Mouse (Mus musculus) heart, embryonic 12.5 days (tissue): ENCODE results near the gene Prr9. TPM values are rescaled to one million over a fixed set of nuclear protein-coding genes. Genes with fewer than 3 reads are reported as not detected.
A peak's percentile ranks its signal among the peaks of the same experiment; 100 is the strongest.

Experiments
- ATAC-seq: fragments of 200-750 bp; cut with Nextera tagmentation; 2 replicates; pipeline ENCODE4 v1.8.0; 2017; ENCODE audit warnings: moderate TSS enrichment, moderate library complexity; ENCODE audit not compliant: insufficient number of reproducible peaks, low FRiP score
- H3K27ac ChIP-seq: fragments of 300-500 bp; sonication (generic); 2 replicates; pipeline ENCODE4 v1.5.1; 2016; ENCODE audit warnings: mild to moderate bottlenecking, moderate library complexity; ENCODE audit not compliant: poor library complexity, severe bottlenecking
- H3K27me3 ChIP-seq: fragments of 300-500 bp; sonication (generic); replicated peaks from 2 replicates; pipeline ENCODE4 v1.6.1; 2016; ENCODE audit warnings: mild to moderate bottlenecking, moderate library complexity
- H3K36me3 ChIP-seq: fragments of 300-500 bp; sonication (generic); 2 replicates; pipeline ENCODE4 v1.6.1; 2016; ENCODE audit warnings: mild to moderate bottlenecking, moderate library complexity
- H3K4me1 ChIP-seq: fragments of 300-500 bp; sonication (generic); replicated peaks from 2 replicates; pipeline ENCODE4 v1.6.1; 2016; ENCODE audit warnings: mild to moderate bottlenecking
- H3K4me2 ChIP-seq: fragments of 300-500 bp; sonication (generic); 2 replicates; pipeline ENCODE4 v1.6.1; 2016; ENCODE audit warnings: mild to moderate bottlenecking, moderate library complexity
- H3K4me3 ChIP-seq: fragments of 300-500 bp; sonication (generic); 2 replicates; pipeline ENCODE4 v1.5.1; 2016; ENCODE audit warnings: mild to moderate bottlenecking
- H3K9ac ChIP-seq: fragments of 300-500 bp; sonication (generic); 2 replicates; pipeline ENCODE4 v1.6.1; 2016; ENCODE audit warnings: mild to moderate bottlenecking, moderate library complexity
- H3K9me3 ChIP-seq: fragments of 300-500 bp; sonication (generic); replicated peaks from 2 replicates; pipeline ENCODE4 v1.6.1; 2016; ENCODE audit warnings: mild to moderate bottlenecking, moderate library complexity
- WGBS: fragments of 180-500 bp; shearing (Covaris S2); methylation state at CpG from one replicate; pipeline ENCODE4 v1.1.7; 2016; 5-methylcytosine and 5-hydroxymethylcytosine counted together
- polyA plus RNA-seq: library from polyadenylated mRNA; unstranded; fragments of >200 nt; fragmentation: Nextera tagmentation; extraction: Ambion mirVana; gene quantifications from 2 replicates; pipeline ENCODE4 v1.2.1, GENCODE M21; 2016

The Prr9 gene
- not detected in 2 replicates for polyA plus RNA-seq

GRCm38 (mm10) chr3:92123847-92124246 lies at the start of gene Prr9:
Gene Prr9, minus strand, starts transcription at chr3:92123947.
- no peak for ATAC-seq
- H3K9me3 ChIP-seq, result no peaks in the 10 kb centered on the region
- no peaks in the 10 kb centered on the region for H3K27me3 ChIP-seq
- WGBS, result 68% methylated on average over 5 of the region's 5 CpGs
- no peaks in the 10 kb centered on the region for H3K36me3 ChIP-seq
- no peaks in the 10 kb centered on the region for H3K4me1 ChIP-seq
- H3K27ac ChIP-seq, result no peak within 1 kb of the TSS
- H3K9ac ChIP-seq, result no peak within 1 kb of the TSS
- no peak within 1 kb of the TSS for H3K4me2 ChIP-seq
- no peak within 1 kb of the TSS for H3K4me3 ChIP-seq

- H3K36me3 ChIP-seq, result no peaks in the 10 kb centered on the region
- H3K27ac ChIP-seq, result no peak overlapping the region
- no peak overlapping the region for H3K4me3 ChIP-seq
- H3K4me2 ChIP-seq, result no peak overlapping the region
- no peak for ATAC-seq
- no peaks in the 10 kb centered on the region for H3K4me1 ChIP-seq
- no peaks in the 10 kb centered on the region for H3K27me3 ChIP-seq
- no peaks in the 10 kb centered on the region for H3K9me3 ChIP-seq
- 70% methylated on average over 3 of the region's 3 CpGs for WGBS
- H3K9ac ChIP-seq, result no peak overlapping the region
Measured at GRCm38 (mm10) chr3:92169847-92170246, 46.1 kb upstream of the Prr9 start.

- H3K27ac ChIP-seq, result no peak overlapping the region
- H3K4me1 ChIP-seq, result no peaks in the 10 kb centered on the region
- H3K36me3 ChIP-seq, result no peaks in the 10 kb centered on the region
- ATAC-seq, result no peak
- H3K9me3 ChIP-seq, result no peaks in the 10 kb centered on the region
- no peak overlapping the region for H3K9ac ChIP-seq
- H3K27me3 ChIP-seq, result no peaks in the 10 kb centered on the region
- H3K4me2 ChIP-seq, result no peak overlapping the region
- no peak overlapping the region for H3K4me3 ChIP-seq
Measured at GRCm38 (mm10) chr3:92153322-92153721, 29.6 kb upstream of the Prr9 start.

- Histone ChIP-seq H3K4me3 (no peak overlapping the region), H3K4me1 (no peaks in the 10 kb centered on the region), H3K27ac (no peak overlapping the region), H3K9me3 (no peaks in the 10 kb centered on the region), H3K36me3 (no peaks in the 10 kb centered on the region), H3K4me2 (peak overlapping the region; percentile 33; the same call in 1 of the 2 replicates), H3K27me3 (no peaks in the 10 kb centered on the region), H3K9ac (no peak overlapping the region)
- 23% methylated on average over 8 of the region's 8 CpGs for WGBS
- 0 out of 2 replicates have a peak, but pooled peaks have one; percentile 55 for ATAC-seq
Measured at GRCm38 (mm10) chr3:92150631-92151277, 27.0 kb upstream of the Prr9 start.

GRCm38 (mm10) chr3:92147913-92148312 lies 24.2 kb upstream of the Prr9 start:
- ATAC-seq, result no peak
- no peak overlapping the region for H3K9ac ChIP-seq
- no peak overlapping the region for H3K4me3 ChIP-seq
- no peaks in the 10 kb centered on the region for H3K36me3 ChIP-seq
- no peaks in the 10 kb centered on the region for H3K9me3 ChIP-seq
- WGBS, result 66% methylated on average over 5 of the region's 5 CpGs
- no peak overlapping the region for H3K4me2 ChIP-seq
- no peaks in the 10 kb centered on the region for H3K4me1 ChIP-seq
- no peak overlapping the region for H3K27ac ChIP-seq
- H3K27me3 ChIP-seq, result no peaks in the 10 kb centered on the region

- no peaks in the 10 kb centered on the region for H3K36me3 ChIP-seq
- H3K9me3 ChIP-seq, result no peaks in the 10 kb centered on the region
- no peaks in the 10 kb centered on the region for H3K4me1 ChIP-seq
- WGBS, result 55% methylated on average over 2 of the region's 2 CpGs
- no peak for ATAC-seq
- no peak overlapping the region for H3K4me2 ChIP-seq
- no peak overlapping the region for H3K9ac ChIP-seq
- no peak overlapping the region for H3K27ac ChIP-seq
- H3K27me3 ChIP-seq, result no peaks in the 10 kb centered on the region
- no peak overlapping the region for H3K4me3 ChIP-seq
Measured at GRCm38 (mm10) chr3:92147420-92147819, 23.7 kb upstream of the Prr9 start.

- 73% methylated on average over 1 of the region's 1 CpGs for WGBS
- ATAC-seq, result no peak
- H3K27me3 ChIP-seq, result no peaks in the 10 kb centered on the region
Measured at GRCm38 (mm10) chr3:92142644-92143043, 18.9 kb upstream of the Prr9 start, which contains the start of gene Lelp1. Gene Lelp1, minus strand, starts transcription at chr3:92142744.

GRCm38 (mm10) chr3:92120902-92121301 lies 2.8 kb downstream of the Prr9 start:
- no peaks in the 10 kb centered on the region for H3K27me3 ChIP-seq
- 68% methylated on average over 3 of the region's 3 CpGs for whole genome bisulfite sequencing
- H3K9ac ChIP-seq, result no peak overlapping the region
- no peak for ATAC-seq
- no peak overlapping the region for H3K4me2 ChIP-seq
- H3K4me3 ChIP-seq, result no peak overlapping the region
- H3K4me1 ChIP-seq, result no peaks in the 10 kb centered on the region
- no peak overlapping the region for H3K27ac ChIP-seq
- H3K36me3 ChIP-seq, result no peaks in the 10 kb centered on the region
- no peaks in the 10 kb centered on the region for H3K9me3 ChIP-seq

More at GRCm38 (mm10) chr3:92142644-92143043, 18.9 kb upstream of the Prr9 start, which contains the start of gene Lelp1:
- Histone ChIP-seq H3K9me3 (0 out of 2 replicates have a peak, but pooled peaks cover 2% of the 10 kb centered on the region), H3K4me3 (no peak within 1 kb of the TSS), H3K4me2 (no peak within 1 kb of the TSS), H3K4me1 (no peaks in the 10 kb centered on the region), H3K36me3 (no peaks in the 10 kb centered on the region), H3K9ac (no peak within 1 kb of the TSS), H3K27ac (no peak within 1 kb of the TSS)

GRCm38 (mm10) chr3:92117930-92118329 lies 5.8 kb downstream of the Prr9 start:
- H3K27ac ChIP-seq, result no peak overlapping the region
- H3K36me3 ChIP-seq, result no peaks in the 10 kb centered on the region
- no peaks in the 10 kb centered on the region for H3K27me3 ChIP-seq
- H3K9ac ChIP-seq, result no peak overlapping the region
- ATAC-seq, result no peak
- WGBS, result 29% methylated on average over 3 of the region's 3 CpGs
- H3K9me3 ChIP-seq, result no peaks in the 10 kb centered on the region
- H3K4me1 ChIP-seq, result no peaks in the 10 kb centered on the region
- no peak overlapping the region for H3K4me2 ChIP-seq
- no peak overlapping the region for H3K4me3 ChIP-seq

- H3K27ac ChIP-seq, result no peak overlapping the region
- H3K4me2 ChIP-seq, result no peak overlapping the region
- H3K27me3 ChIP-seq, result no peaks in the 10 kb centered on the region
- no peak overlapping the region for H3K4me3 ChIP-seq
- H3K36me3 ChIP-seq, result no peaks in the 10 kb centered on the region
- no peaks in the 10 kb centered on the region for H3K9me3 ChIP-seq
- no peak overlapping the region for H3K9ac ChIP-seq
- H3K4me1 ChIP-seq, result no peaks in the 10 kb centered on the region
- no peak for ATAC-seq
Measured at GRCm38 (mm10) chr3:92111526-92111925, 12.2 kb downstream of the Prr9 start.

GRCm38 (mm10) chr3:92110790-92111189 lies 13.0 kb downstream of the Prr9 start:
- H3K36me3 ChIP-seq, result no peaks in the 10 kb centered on the region
- H3K9ac ChIP-seq, result no peak overlapping the region
- H3K4me3 ChIP-seq, result no peak overlapping the region
- H3K4me1 ChIP-seq, result no peaks in the 10 kb centered on the region
- no peak overlapping the region for H3K27ac ChIP-seq
- no peaks in the 10 kb centered on the region for H3K27me3 ChIP-seq
- ATAC-seq, result no peak
- no peak overlapping the region for H3K4me2 ChIP-seq
- H3K9me3 ChIP-seq, result no peaks in the 10 kb centered on the region

- no peaks in the 10 kb centered on the region for H3K36me3 ChIP-seq
- H3K9me3 ChIP-seq, result no peaks in the 10 kb centered on the region
- WGBS, result 7% methylated on average over 6 of the region's 6 CpGs
- H3K27ac ChIP-seq, result no peak overlapping the region
- no peak overlapping the region for H3K9ac ChIP-seq
- no peak overlapping the region for H3K4me2 ChIP-seq
- H3K4me1 ChIP-seq, result no peaks in the 10 kb centered on the region
- H3K4me3 ChIP-seq, result no peak overlapping the region
- ATAC-seq, result 0 out of 2 replicates have a peak, but pooled peaks have one; percentile 22
- no peaks in the 10 kb centered on the region for H3K27me3 ChIP-seq
Measured at GRCm38 (mm10) chr3:92106582-92106981, 17.2 kb downstream of the Prr9 start.
